Mouse (Mus musculus) heart, adult 2 months (tissue): ENCODE measurements around the gene Gm42791. TPM values are rescaled to one million over a fixed set of nuclear protein-coding genes. Genes with fewer than 3 reads are reported as not detected.

Experiments used
- DNase-seq, 2 experiments: peaks; one replicate each; pipeline ENCODE4 v3.0.0; 2021
- H3K27ac ChIP-seq: fragments of 200-600 bp; 2 replicates; pipeline ENCODE4 v1.8.1; 2022
- H3K27me3 ChIP-seq: fragments of 200-500 bp; 2 replicates; pipeline ENCODE4 v1.6.1; 2012; ENCODE audit warnings: mild to moderate bottlenecking, low read length, inconsistent platforms, mixed read lengths; ENCODE audit not compliant: control insufficient read depth, insufficient read depth
- H3K36me3 ChIP-seq: fragments of 200-500 bp; 2 replicates; pipeline ENCODE4 v1.6.1; 2012; ENCODE audit warnings: low read length, inconsistent platforms; ENCODE audit not compliant: control insufficient read depth, insufficient read depth
- H3K4me1 ChIP-seq: fragments of 200-500 bp; 2 replicates; pipeline ENCODE4 v1.6.1; 2011; ENCODE audit warnings: low read length; ENCODE audit not compliant: control insufficient read depth, insufficient read depth
- H3K4me3 ChIP-seq: fragments of 200-600 bp; 2 replicates; pipeline ENCODE4 v1.8.1; 2022
- H3K79me2 ChIP-seq: fragments of 200-500 bp; replicated peaks from 2 replicates; pipeline ENCODE4 v1.6.1; 2012; ENCODE audit warnings: mild to moderate bottlenecking, inconsistent platforms, low read length, moderate library complexity, mixed read lengths; ENCODE audit not compliant: control insufficient read depth, insufficient read depth
- H3K9ac ChIP-seq: fragments of 200-500 bp; 2 replicates; pipeline ENCODE4 v1.6.1; 2012; ENCODE audit warnings: low read depth, mild to moderate bottlenecking, control low read depth, inconsistent platforms, low read length, mixed read lengths
- CTCF ChIP-seq: fragments of 200-600 bp; IDR thresholded peaks from 2 replicates; pipeline ENCODE4 v1.8.1; 2022; ENCODE audit warnings: antibody characterized with exemption, mild to moderate bottlenecking, moderate library complexity
- EP300 ChIP-seq: fragments of 200-500 bp; IDR thresholded peaks from 2 replicates; pipeline ENCODE4 v1.6.1; 2011; ENCODE audit warnings: low read depth, low read length, control low read depth; ENCODE audit not compliant: insufficient read depth
- POLR2A ChIP-seq: fragments of 200-500 bp; IDR thresholded peaks from 2 replicates; pipeline ENCODE4 v1.6.1; 2011; ENCODE audit warnings: mild to moderate bottlenecking, low read depth, low read length, control low read depth; ENCODE audit not compliant: insufficient read depth
- WGBS: fragments of 180-500 bp; shearing (Covaris S2); methylation state at CpG from one replicate; pipeline ENCODE4 v1.1.7; 2018; 5-methylcytosine and 5-hydroxymethylcytosine counted together
- intact Hi-C: fragments of 180-260 bp; cut with DNase I; formaldehyde crosslinking; loops from one replicate; pipeline ENCODE4 v1.15.1; 2025
- polyA plus RNA-seq: library from polyadenylated mRNA; depleted of rRNA; stranded (reverse); fragments of >200 nt; gene quantifications from 2 replicates; pipeline ENCODE4 v1.2.3, GENCODE M21; 2012
- total RNA-seq, 2 experiments: library from RNA; stranded (reverse); gene quantifications; 2 replicates each; pipeline ENCODE4 v1.2.3; 2021

Gene Gm42791
- total and polyA plus RNA-seq, 3 experiments: 5.7 to 5.9 TPM; not detected in 1

DNA sequence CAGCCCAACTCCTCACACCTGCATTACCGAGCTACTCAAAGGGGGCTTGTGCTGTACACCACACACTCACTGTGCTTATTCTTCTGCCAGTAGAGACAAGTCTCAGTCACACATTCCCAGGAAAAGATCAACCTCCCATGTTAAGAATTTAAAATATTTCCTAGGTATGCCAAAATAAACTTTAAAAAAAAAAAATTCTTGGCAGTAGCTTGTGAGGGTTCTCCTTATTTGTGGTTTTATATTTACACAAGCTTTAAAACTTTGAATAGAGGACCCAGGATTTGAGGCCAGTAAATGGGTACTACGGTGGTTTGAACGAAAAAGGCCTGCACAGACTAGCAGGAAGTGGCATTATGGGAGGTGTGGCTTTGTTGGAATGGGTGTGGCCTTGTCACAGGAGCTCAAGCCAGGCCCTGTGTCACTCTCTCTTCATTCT is 58.4 kb downstream of the Gm42791 start:
- no peak overlapping the region for H3K27ac ChIP-seq
- TF ChIP-seq POLR2A: no peak
- no peak for TF ChIP-seq CTCF
- no peak for TF ChIP-seq EP300
- H3K4me3 ChIP-seq: no peak overlapping the region
- DNase-seq: no peak
- intact Hi-C loops: no loop called here
- H3K4me1 ChIP-seq: no peaks in the 10 kb centered on the region
- H3K79me2 ChIP-seq: no peaks in the 10 kb centered on the region
- WGBS: 51% methylated on average over 3 of the region's 3 CpGs
- no peaks in the 10 kb centered on the region for H3K36me3 ChIP-seq
- no peak overlapping the region for H3K9ac ChIP-seq
- no peaks in the 10 kb centered on the region for H3K27me3 ChIP-seq

DNA sequence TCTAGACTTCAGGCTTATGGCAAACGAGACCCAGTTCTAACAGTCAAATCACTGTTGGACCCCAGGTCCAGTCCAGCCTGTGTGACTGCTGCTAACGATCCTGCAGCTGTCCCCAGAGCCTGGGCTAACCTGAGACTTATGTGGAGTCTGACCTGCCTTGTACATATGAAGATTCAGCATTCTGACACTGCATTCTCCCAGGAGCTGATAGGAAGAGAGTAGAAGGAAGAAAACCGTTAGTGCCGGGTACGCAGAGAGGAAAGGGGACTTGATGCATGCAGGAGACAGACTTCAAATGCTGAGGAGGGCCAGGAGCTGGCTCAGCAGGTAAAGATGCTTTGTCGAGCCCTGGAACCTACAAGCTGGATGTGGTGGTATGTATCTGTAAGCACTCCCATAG is 59.1 kb downstream of the Gm42791 start:
- H3K79me2 ChIP-seq: no peaks in the 10 kb centered on the region
- TF ChIP-seq EP300: no peak
- no peak for TF ChIP-seq CTCF
- TF ChIP-seq POLR2A: no peak
- no peaks in the 10 kb centered on the region for H3K4me1 ChIP-seq
- no peak overlapping the region for H3K9ac ChIP-seq
- H3K27me3 ChIP-seq: no peaks in the 10 kb centered on the region
- no peaks in the 10 kb centered on the region for H3K36me3 ChIP-seq
- H3K27ac ChIP-seq: no peak overlapping the region
- H3K4me3 ChIP-seq: no peak overlapping the region
- DNase-seq: no peak
- 85% methylated on average over 6 of the region's 6 CpGs for WGBS
- intact Hi-C loops: no loop called here

DNA sequence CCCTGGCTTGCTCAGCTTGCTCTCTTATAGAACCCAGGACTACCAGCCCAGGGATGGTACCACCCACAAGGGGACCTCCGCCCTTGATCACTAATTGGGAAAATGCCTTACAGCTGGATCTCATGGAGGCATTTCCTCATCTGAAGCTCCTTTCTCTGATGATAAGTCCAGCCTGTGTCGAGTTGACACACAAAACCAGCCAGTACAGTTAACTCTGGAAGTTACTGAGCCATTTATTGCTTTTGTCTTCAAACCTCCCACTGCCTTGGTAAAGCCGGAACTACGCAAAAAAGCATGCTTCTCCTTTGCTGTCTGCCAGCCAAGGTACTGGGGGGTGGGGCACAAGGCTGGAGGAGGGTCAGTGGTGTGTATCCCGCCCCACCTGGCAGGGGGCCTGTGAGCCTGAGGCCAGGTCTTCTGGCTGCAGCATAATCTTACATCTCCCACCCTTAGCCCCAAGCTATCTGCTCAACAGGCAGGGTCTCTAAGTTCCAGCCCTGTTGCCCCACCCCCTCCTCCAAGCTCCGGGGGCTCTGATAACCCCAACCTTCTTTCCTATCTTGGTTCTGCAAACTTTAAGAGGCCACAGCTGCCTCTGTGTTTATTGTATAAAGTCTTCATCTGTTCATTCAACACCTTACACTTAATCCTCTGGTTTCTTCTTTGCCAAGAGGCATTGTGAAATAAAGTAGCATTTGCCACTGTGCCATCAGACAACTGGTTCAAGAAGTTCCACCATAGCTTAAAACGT is 59.7 kb downstream of the Gm42791 start:
- DNase-seq: no peak
- intact Hi-C loops: no loop called here
- Histone ChIP-seq H3K9ac (no peak overlapping the region), H3K27ac (no peak overlapping the region), H3K36me3 (no peaks in the 10 kb centered on the region), H3K27me3 (no peaks in the 10 kb centered on the region), H3K4me3 (no peak overlapping the region), H3K4me1 (no peaks in the 10 kb centered on the region), H3K79me2 (no peaks in the 10 kb centered on the region)
- TF ChIP-seq CTCF (no peak), POLR2A (no peak), EP300 (no peak)
- WGBS: 45% methylated on average over 7 of the region's 7 CpGs

DNA sequence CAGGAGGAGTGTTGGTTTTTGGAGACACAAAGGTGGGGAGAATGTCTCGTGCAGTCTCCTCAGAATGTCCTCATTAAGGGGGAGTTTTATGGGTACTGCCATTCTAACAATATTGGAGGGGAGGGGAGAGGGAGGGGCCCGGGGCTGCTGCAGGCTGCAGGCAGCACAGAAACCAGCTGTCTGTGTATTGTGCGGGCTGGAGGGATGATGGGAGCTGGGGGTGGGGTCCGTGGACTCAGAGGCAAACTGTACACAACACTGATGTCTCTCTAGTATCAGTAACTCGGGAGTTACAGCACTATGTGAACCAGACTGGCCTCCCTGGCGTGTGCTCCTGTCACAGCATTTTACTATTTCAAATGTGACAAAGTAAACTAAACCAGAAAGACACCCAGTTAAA is 60.5 kb downstream of the Gm42791 start:
- TF ChIP-seq POLR2A (no peak), CTCF (no peak)
- Histone ChIP-seq H3K9ac (no peak overlapping the region), H3K36me3 (no peaks in the 10 kb centered on the region), H3K4me3 (no peak overlapping the region), H3K27me3 (no peaks in the 10 kb centered on the region), H3K4me1 (no peaks in the 10 kb centered on the region), H3K79me2 (no peaks in the 10 kb centered on the region), H3K27ac (no peak overlapping the region)
- 77% methylated on average over 6 of the region's 6 CpGs for WGBS
- DNase-seq: no peak
- intact Hi-C loops: no loop called here

DNA sequence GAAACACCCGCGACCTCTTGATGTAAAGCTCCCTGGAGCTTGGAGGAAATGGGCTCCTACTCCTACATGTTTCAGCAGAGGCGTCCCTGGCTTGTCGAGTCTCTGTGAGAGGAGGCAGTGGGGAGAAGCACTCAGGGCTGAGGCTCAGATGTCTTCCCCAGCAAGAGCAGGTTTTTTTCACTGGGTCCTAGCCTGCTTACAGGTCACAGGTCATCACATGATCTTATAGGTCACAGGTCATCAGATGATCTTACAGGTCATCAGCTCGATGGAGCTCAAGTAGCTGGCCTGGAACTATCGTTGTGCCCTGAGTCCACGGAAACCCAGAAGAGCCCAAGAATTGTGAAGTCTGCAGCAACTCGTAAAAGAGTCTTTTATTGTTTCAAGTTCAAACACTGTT is 61.2 kb downstream of the Gm42791 start:
- DNase-seq: no peak
- no peaks in the 10 kb centered on the region for H3K4me1 ChIP-seq
- no peaks in the 10 kb centered on the region for H3K27me3 ChIP-seq
- 62% methylated on average over 8 of the region's 8 CpGs for WGBS
- no peaks in the 10 kb centered on the region for H3K36me3 ChIP-seq
- TF ChIP-seq CTCF: no peak
- TF ChIP-seq POLR2A: no peak
- no peak for TF ChIP-seq EP300
- no peak overlapping the region for H3K4me3 ChIP-seq
- no peaks in the 10 kb centered on the region for H3K79me2 ChIP-seq
- intact Hi-C loops: no loop called here
- no peak overlapping the region for H3K27ac ChIP-seq
- H3K9ac ChIP-seq: no peak overlapping the region

DNA sequence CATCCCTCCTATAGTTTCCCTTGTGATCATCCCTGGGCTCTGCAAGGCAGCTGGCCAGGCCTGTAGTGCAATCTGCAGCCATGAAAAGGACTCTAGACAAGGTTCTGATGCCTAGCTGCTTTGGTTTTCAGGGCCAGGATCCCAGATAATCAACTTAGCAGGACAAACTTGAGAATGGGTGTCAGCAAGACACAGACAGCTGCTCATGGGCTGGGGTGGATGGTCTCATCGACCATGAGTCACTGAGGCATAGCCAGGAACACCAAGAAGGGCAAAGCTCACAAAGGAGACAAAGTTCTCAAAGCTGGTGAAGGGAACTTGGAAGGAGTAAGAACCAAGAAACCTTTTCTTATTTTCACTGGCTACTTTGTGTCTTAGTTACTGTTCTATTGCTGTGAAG is 63.6 kb downstream of the Gm42791 start:
- WGBS: 73% methylated on average over 1 of the region's 1 CpGs
- no peaks in the 10 kb centered on the region for H3K36me3 ChIP-seq
- intact Hi-C loops: no loop called here
- H3K27me3 ChIP-seq: no peaks in the 10 kb centered on the region
- no peak overlapping the region for H3K9ac ChIP-seq
- no peak for DNase-seq
- no peak for TF ChIP-seq CTCF
- TF ChIP-seq POLR2A: no peak
- no peak for TF ChIP-seq EP300
- no peak overlapping the region for H3K4me3 ChIP-seq
- no peaks in the 10 kb centered on the region for H3K4me1 ChIP-seq
- H3K27ac ChIP-seq: no peak overlapping the region
- H3K79me2 ChIP-seq: no peaks in the 10 kb centered on the region; the same call in 1 of the 2 replicates
